Mouse (Mus musculus) liver, adult 2 months (tissue): ENCODE measurements at regions not wholly inside any gene's neighbourhood (a gene's known extent, or its start where the extent isn't known, plus 50 kb on each side); places are given as distances from the start of the nearest gene placed in this dataset.

Experiments used
- CTCF ChIP-seq: fragments of 200-500 bp; IDR thresholded peaks from 2 replicates; pipeline ENCODE4 v1.5.1; 2011; ENCODE audit warnings: low read depth, low read length, control low read depth
- POLR2A ChIP-seq: fragments of 200-500 bp; IDR thresholded peaks from 2 replicates; pipeline ENCODE4 v1.6.1; 2011; ENCODE audit warnings: low read length, control low read depth; ENCODE audit not compliant: insufficient read depth; ENCODE audit errors: extremely low read depth

DNA sequence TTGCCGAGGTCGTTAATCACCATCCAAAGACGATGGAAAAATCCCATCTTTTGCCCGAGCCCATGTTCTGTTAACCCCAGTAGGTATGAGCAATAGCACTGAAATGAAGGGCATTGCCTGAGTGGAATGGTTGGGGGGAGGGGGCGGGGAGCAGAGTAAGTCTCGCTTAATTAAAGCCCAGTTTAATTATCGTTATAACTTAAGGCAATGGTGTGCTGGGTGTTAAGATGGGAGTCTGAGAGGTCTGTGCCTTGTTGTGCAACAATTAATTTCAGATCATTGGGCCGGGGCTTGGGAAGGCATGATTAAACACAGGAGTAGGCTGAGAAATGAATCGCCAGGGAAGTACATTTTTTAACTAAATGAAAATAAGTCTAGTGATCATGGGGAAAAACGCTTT, 689.6 kb upstream of the Gm19410 start:
- TF ChIP-seq CTCF, result no peak
- TF ChIP-seq POLR2A, result no peak
